Mouse (Mus musculus): ENCODE results near the gene Tubg2. TPM values are rescaled to one million over a fixed set of nuclear protein-coding genes. Genes with fewer than 3 reads are reported as not detected.
"Not testable (repeated sequence)": the region's sequence is repeated elsewhere in the genome, so short reads cannot be mapped to it uniquely, and the experiment has no call there.

Gene Tubg2
- total RNA-seq, 1 experiment from 2014 or later: not detected

- no peak for ATAC-seq (replicated peaks; ENCODE audit: insufficient number of reproducible peaks, low FRiP score, low TSS enrichment, poor library complexity, severe bottlenecking)
Observed at GRCm38 (mm10) chr11:101134217-101134865, 21.4 kb upstream of the Tubg2 start.

- ATAC-seq (replicated peaks; ENCODE audit: insufficient number of reproducible peaks, low FRiP score, low TSS enrichment, poor library complexity, severe bottlenecking): no peak
Observed at GRCm38 (mm10) chr11:101137000-101137399, 18.7 kb upstream of the Tubg2 start.

- peak; percentile 33; the same call in 1 of the 2 replicates for ATAC-seq (replicated peaks; ENCODE audit: insufficient number of reproducible peaks, low FRiP score, low TSS enrichment, poor library complexity, severe bottlenecking)
Observed at GRCm38 (mm10) chr11:101138536-101139181, 17.0 kb upstream of the Tubg2 start.

- no peak for ATAC-seq (replicated peaks; ENCODE audit: insufficient number of reproducible peaks, low FRiP score, low TSS enrichment, poor library complexity, severe bottlenecking)
Observed at GRCm38 (mm10) chr11:101140164-101140819, 15.4 kb upstream of the Tubg2 start.

- ATAC-seq (replicated peaks; ENCODE audit: insufficient number of reproducible peaks, low FRiP score, low TSS enrichment, poor library complexity, severe bottlenecking): no peak
Observed at GRCm38 (mm10) chr11:101141088-101141487, 14.6 kb upstream of the Tubg2 start.

- ATAC-seq (replicated peaks; ENCODE audit: insufficient number of reproducible peaks, low FRiP score, low TSS enrichment, poor library complexity, severe bottlenecking): no peak
Observed at GRCm38 (mm10) chr11:101142215-101142967, 13.3 kb upstream of the Tubg2 start.

- peak; percentile 72 for ATAC-seq (replicated peaks; ENCODE audit: insufficient number of reproducible peaks, low FRiP score, low TSS enrichment, poor library complexity, severe bottlenecking)
Observed at GRCm38 (mm10) chr11:101143338-101144225, 12.1 kb upstream of the Tubg2 start.

- ATAC-seq (replicated peaks; ENCODE audit: insufficient number of reproducible peaks, low FRiP score, low TSS enrichment, poor library complexity, severe bottlenecking): no peak
Observed at GRCm38 (mm10) chr11:101146377-101146776, 9.3 kb upstream of the Tubg2 start.

GRCm38 (mm10) chr11:101148751-101149150, 7.0 kb upstream of the Tubg2 start:
- no peak for ATAC-seq (replicated peaks; ENCODE audit: insufficient number of reproducible peaks, low FRiP score, low TSS enrichment, poor library complexity, severe bottlenecking)

GRCm38 (mm10) chr11:101149178-101150105, 6.3 kb upstream of the Tubg2 start:
- no peak for ATAC-seq (replicated peaks; ENCODE audit: insufficient number of reproducible peaks, low FRiP score, low TSS enrichment, poor library complexity, severe bottlenecking)

- ATAC-seq (replicated peaks; ENCODE audit: insufficient number of reproducible peaks, low FRiP score, low TSS enrichment, poor library complexity, severe bottlenecking): no peak
Observed at GRCm38 (mm10) chr11:101151063-101151462, 4.6 kb upstream of the Tubg2 start.

- no peak for ATAC-seq (replicated peaks; ENCODE audit: insufficient number of reproducible peaks, low FRiP score, low TSS enrichment, poor library complexity, severe bottlenecking)
Observed at GRCm38 (mm10) chr11:101152825-101153224, 2.9 kb upstream of the Tubg2 start.

- no peak for ATAC-seq (replicated peaks; ENCODE audit: insufficient number of reproducible peaks, low FRiP score, low TSS enrichment, poor library complexity, severe bottlenecking)
Observed at GRCm38 (mm10) chr11:101154648-101155047, 1.1 kb upstream of the Tubg2 start.

GRCm38 (mm10) chr11:101155151-101155550, 556 bp upstream of the Tubg2 start:
- no peak for ATAC-seq (replicated peaks; ENCODE audit: insufficient number of reproducible peaks, low FRiP score, low TSS enrichment, poor library complexity, severe bottlenecking)

- ATAC-seq (replicated peaks; ENCODE audit: insufficient number of reproducible peaks, low FRiP score, low TSS enrichment, poor library complexity, severe bottlenecking): not testable (repeated sequence)
Observed at GRCm38 (mm10) chr11:101160151-101160550, 4.4 kb downstream of the Tubg2 start.

GRCm38 (mm10) chr11:101160981-101161505, 5.3 kb downstream of the Tubg2 start:
- not testable (repeated sequence) for ATAC-seq (replicated peaks; ENCODE audit: insufficient number of reproducible peaks, low FRiP score, low TSS enrichment, poor library complexity, severe bottlenecking)

- no peak for ATAC-seq (replicated peaks; ENCODE audit: insufficient number of reproducible peaks, low FRiP score, low TSS enrichment, poor library complexity, severe bottlenecking)
Observed at GRCm38 (mm10) chr11:101161551-101161950, 5.8 kb downstream of the Tubg2 start.

All from monocyte, adult 5-6 weeks (primary cell).